Mouse (Mus musculus) heart, adult 8-10 months (tissue): ENCODE results near the gene Palm2. TPM values are rescaled to one million over a fixed set of nuclear protein-coding genes. Genes with fewer than 3 reads are reported as not detected.

ENCODE experiments used
- DNase-seq: peaks from one replicate; pipeline ENCODE4 v3.0.0; 2022; ENCODE audit warnings: low spot score
- total RNA-seq, 4 experiments: library from RNA; stranded (reverse); gene quantifications; 2 replicates each; pipeline ENCODE4 v1.2.4; 2022

Gene Palm2
- total RNA-seq, 4 experiments from 2014 or later: 12.3 to 24.6 (median 13.4) TPM

- peak; percentile 81 for DNase-seq
These were observed 236.9 kb downstream of the Palm2 start for GRCm38 (mm10) chr4:57670813-57671469.

- no peak for DNase-seq
These were observed 238.5 kb downstream of the Palm2 start for GRCm38 (mm10) chr4:57672541-57672940.

- DNase-seq: peak; percentile 91
These were observed 239.2 kb downstream of the Palm2 start for GRCm38 (mm10) chr4:57672996-57673906.

GRCm38 (mm10) chr4:57674351-57674750 lies 240.3 kb downstream of the Palm2 start:
- DNase-seq: no peak

- peak; percentile 93 for DNase-seq
These were observed 241.3 kb downstream of the Palm2 start for GRCm38 (mm10) chr4:57675387-57675786.

GRCm38 (mm10) chr4:57677916-57678315 lies 243.9 kb downstream of the Palm2 start:
- DNase-seq: no peak

GRCm38 (mm10) chr4:57678991-57679457 lies 245.0 kb downstream of the Palm2 start:
- peak; percentile 83 for DNase-seq

- DNase-seq: no peak
These were observed 246.1 kb downstream of the Palm2 start for GRCm38 (mm10) chr4:57680186-57680585.

- peak; percentile 63 for DNase-seq
These were observed 247.5 kb downstream of the Palm2 start for GRCm38 (mm10) chr4:57681511-57681910.

GRCm38 (mm10) chr4:57682341-57682740 lies 248.3 kb downstream of the Palm2 start:
- no peak for DNase-seq

- no peak for DNase-seq
These were observed 248.9 kb downstream of the Palm2 start for GRCm38 (mm10) chr4:57682944-57683343.

- DNase-seq: no peak
These were observed 250.7 kb downstream of the Palm2 start for GRCm38 (mm10) chr4:57684676-57685215.

GRCm38 (mm10) chr4:57686736-57687135 lies 252.7 kb downstream of the Palm2 start:
- DNase-seq: no peak

GRCm38 (mm10) chr4:57687583-57687982 lies 253.5 kb downstream of the Palm2 start:
- DNase-seq: no peak

GRCm38 (mm10) chr4:57688131-57688530 lies 254.1 kb downstream of the Palm2 start:
- DNase-seq: peak; percentile 55

- DNase-seq: peak; percentile 29
These were observed 256.0 kb downstream of the Palm2 start for GRCm38 (mm10) chr4:57690001-57690400.

- no peak for DNase-seq
These were observed 256.8 kb downstream of the Palm2 start for GRCm38 (mm10) chr4:57690805-57691204.

- peak; percentile 29 for DNase-seq
These were observed 260.5 kb downstream of the Palm2 start for GRCm38 (mm10) chr4:57694356-57695136.

GRCm38 (mm10) chr4:57696955-57697354 lies 262.9 kb downstream of the Palm2 start:
- DNase-seq: no peak

GRCm38 (mm10) chr4:57697918-57698611 lies 264.0 kb downstream of the Palm2 start:
- DNase-seq: no peak

GRCm38 (mm10) chr4:57701576-57701975 lies 267.5 kb downstream of the Palm2 start:
- DNase-seq: no peak
